Mouse (Mus musculus) v-Abl transformed pro-B cells (cell line): Measurements from ENCODE around the gene Gm4175.
"Not testable (repeated sequence)": the region's sequence is repeated elsewhere in the genome, so short reads cannot be mapped to it uniquely, and the experiment has no call there.

Experiments used
- in situ Hi-C, 2 experiments: fragments of 400-800 bp; cut with MboI; formaldehyde crosslinking; loops; one replicate each; pipeline ENCODE4 v1.15.1; 2025; ENCODE audit not compliant: unreplicated experiment in 2 of 2

The Gm4175 gene

GRCm38 (mm10) chr7:21761375-21761774, at the start of gene Gm4175:
Gene Gm4175 (minus strand): TSS chr7:21761475.
- in situ Hi-C loops = not testable (repeated sequence)

- in situ Hi-C loops = not testable (repeated sequence)
Measured at GRCm38 (mm10) chr7:21796628-21797027, 35.4 kb upstream of the Gm4175 start, which contains the start of gene Gm4177. Gene Gm4177 (minus strand): TSS chr7:21796728.
